Comparison of ENCODE assay signal across 16 mouse cellular contexts in genomic region chr11:96880296-96880695, GRCm38 (mm10). TPM values are rescaled to one million over a fixed set of nuclear protein-coding genes. Genes with fewer than 3 reads are reported as not detected.
DNase-seq lines count a peak whose midpoint lies in the region; ATAC-seq and TF ChIP-seq lines count a peak whose summit lies in the region.
"Had no signal": no experiment of that assay in that cellular context is flagged by ENCODE, and none has a peak within 500 bp of the region (broad histone marks: within the 10 kb centered on the region; RNA-seq: fewer than 3 reads in every experiment).

No protein-coding gene starts in this region.

- H3K27ac ChIP-seq in liver, adult 2 months (replicated peaks; ENCODE audit: insufficient read depth, low read depth, low read length) = peak overlapping the region; percentile 40; the same call in 1 of the 2 replicates
- no peak overlapping the region for H3K27ac ChIP-seq in CH12.LX (ENCODE audit: insufficient read depth, low read depth)
- H3K27ac ChIP-seq in lung, postnatal 0 days (ENCODE audit: low read length) = no peak overlapping the region
- H3K27ac ChIP-seq: heart, embryonic 13.5 days; hindbrain, embryonic 15.5 days; stomach, embryonic 15.5 days had no signal

- H3K9me3 ChIP-seq in CH12.LX (replicated peaks; ENCODE audit: low read length) = no peaks in the 10 kb centered on the region
- H3K9me3 ChIP-seq in lung, postnatal 0 days (ENCODE audit: low read length) = no peaks in the 10 kb centered on the region
- H3K9me3 ChIP-seq: heart, embryonic 13.5 days; hindbrain, embryonic 15.5 days; stomach, embryonic 15.5 days had no signal

- DNase-seq in liver, adult 2 months (ENCODE audit: extremely low read depth, low read depth, low spot score) = peak; percentile 56
- DNase-seq in liver (no peak), CH12.LX (ENCODE audit: extremely low read depth) (no peak), NIH3T3 (ENCODE audit: low read depth) (peak; percentile 19)
- DNase-seq in lung, postnatal 0 days (ENCODE audit: low spot score) = peak; percentile 81
- no peak for DNase-seq in cerebellum, adult 9-10 months
- DNase-seq in thymus, postnatal 25 days = no peak
- DNase-seq in heart, postnatal 4 days = no peak
- DNase-seq: cerebellum, postnatal 25 days; gastrocnemius, postnatal 36 days; kidney, adult 2 months; spleen, adult 18-20 months had no signal

- TF ChIP-seq EP300 in CH12.LX (IDR thresholded peaks at IDR 0.05; ENCODE audit: low read length) = no peak
- TF ChIP-seq EP300 in lung, postnatal 0 days (IDR thresholded peaks at IDR 0.05) = no peak

- H3K27me3 ChIP-seq in liver, adult 2 months (ENCODE audit: control insufficient read depth, insufficient read depth, low read length) = no peaks in the 10 kb centered on the region; the same call in 1 of the 2 replicates
- H3K27me3 ChIP-seq in CH12.LX (replicated peaks) = peaks cover 89% of the 10 kb centered on the region
- peaks cover 8% of the 10 kb centered on the region; the same call in 1 of the 2 replicates for H3K27me3 ChIP-seq in lung, postnatal 0 days (replicated peaks; ENCODE audit: insufficient read depth, low read length)
- H3K27me3 ChIP-seq: hindbrain, embryonic 15.5 days; stomach, embryonic 15.5 days had no signal

- H3K4me1 ChIP-seq in liver, adult 2 months (ENCODE audit: control insufficient read depth, insufficient read depth, low read length) = no peaks in the 10 kb centered on the region
- peaks cover 8 to 26% of the 10 kb centered on the region in 2 experiments; a peak in 3 of 4 replicates for H3K4me1 ChIP-seq in CH12.LX (ENCODE audit: control insufficient read depth in 1 of 2, insufficient read depth in 2 of 2)
- no peaks in the 10 kb centered on the region for H3K4me1 ChIP-seq in lung, postnatal 0 days (ENCODE audit: insufficient read depth, low read depth, low read length)

- peak; percentile 83 for ATAC-seq in lung, postnatal 0 days
- ATAC-seq: activated CD4-positive, CD25-positive, alpha-beta regulatory T cell, adult 4 months had no signal

- no peak overlapping the region for H3K4me2 ChIP-seq in CH12.LX (ENCODE audit: insufficient read depth, low read depth, poor library complexity, severe bottlenecking)
- H3K4me2 ChIP-seq in lung, postnatal 0 days (replicated peaks; ENCODE audit: low read depth, low read length) = no peak overlapping the region
- H3K4me2 ChIP-seq: heart, embryonic 13.5 days; hindbrain, embryonic 15.5 days; stomach, embryonic 15.5 days had no signal

- H3K79me2 ChIP-seq in liver, adult 2 months (ENCODE audit: control insufficient read depth, insufficient read depth, low read length) = no peaks in the 10 kb centered on the region
- H3K79me2 ChIP-seq in CH12.LX (replicated peaks; ENCODE audit: control insufficient read depth, extremely low read depth, insufficient read depth, poor library complexity, severe bottlenecking) = no peaks in the 10 kb centered on the region

- WGBS in liver, adult 2 months = 60% methylated on average over 9 of the region's 9 CpGs
- WGBS in lung, postnatal 0 days = 36% methylated on average over 9 of the region's 9 CpGs

- H3K4me3 ChIP-seq in liver, adult 2 months (ENCODE audit: insufficient read depth, low read depth, low read length) = peak overlapping the region; percentile 39; the same call in 1 of the 2 replicates
- H3K4me3 ChIP-seq in CH12.LX (replicated peaks in 1 of 3; ENCODE audit: low read depth in 2 of 3, low read length in 2 of 3, poor library complexity in 1 of 3) = no peak overlapping the region
- no peak overlapping the region for H3K4me3 ChIP-seq in lung, postnatal 0 days (ENCODE audit: low read depth, low read length)
- H3K4me3 ChIP-seq: heart, embryonic 13.5 days; hindbrain, embryonic 15.5 days; stomach, embryonic 15.5 days had no signal

- H3K9ac ChIP-seq in liver, adult 2 months (ENCODE audit: low read depth, low read length) = peak overlapping the region; percentile 30; the same call in 1 of the 2 replicates
- no peak overlapping the region for H3K9ac ChIP-seq in CH12.LX (ENCODE audit: insufficient read depth, low read depth)
- H3K9ac ChIP-seq in lung, postnatal 0 days (replicated peaks; ENCODE audit: low read depth) = no peak overlapping the region
- H3K9ac ChIP-seq: heart, embryonic 13.5 days; hindbrain, embryonic 15.5 days; stomach, embryonic 15.5 days had no signal

- in situ Hi-C loops in CH12.LX (cut with MboI; ENCODE audit: low pct_ligation_motif_present, low pct_unique_long_range_greater_than_20kb, low sequenced_read_pairs) = no loop called here

- TF ChIP-seq CTCF in liver, adult 2 months (IDR thresholded peaks at IDR 0.05; ENCODE audit: low read depth, low read length) = no peak
- no peak for TF ChIP-seq CTCF in CH12.LX (conservative IDR thresholded peaks at IDR 0.05 in 1 of 2, IDR thresholded peaks at IDR 0.05 in 1 of 2; ENCODE audit: low read depth in 2 of 2, low read length in 2 of 2)
- TF ChIP-seq CTCF in lung, postnatal 0 days (IDR thresholded peaks at IDR 0.05) = no peak

- TF ChIP-seq POLR2A in liver, adult 2 months (IDR thresholded peaks at IDR 0.05; ENCODE audit: extremely low read depth, insufficient read depth, low read length) = no peak
- TF ChIP-seq POLR2A in CH12.LX (IDR thresholded peaks at IDR 0.05; ENCODE audit: low read depth, low read length) = no peak

- dilution Hi-C loops in CH12.LX (cut with MboI; ENCODE audit: extremely low pct_ligation_motif_present, extremely low pct_unique_long_range_greater_than_20kb, low sequenced_read_pairs) = no loop called here

- TF ChIP-seq RAD21 in CH12.LX (IDR thresholded peaks at IDR 0.05; ENCODE audit: low read depth, low read length) = no peak

- no peaks in the 10 kb centered on the region for H3K36me3 ChIP-seq in liver, adult 2 months (ENCODE audit: control insufficient read depth, insufficient read depth, low read length)
- no peaks in the 10 kb centered on the region for H3K36me3 ChIP-seq in CH12.LX (replicated peaks in 1 of 2; ENCODE audit: control insufficient read depth in 1 of 2, insufficient read depth in 1 of 2, low read length in 1 of 2)
- H3K36me3 ChIP-seq in lung, postnatal 0 days (ENCODE audit: insufficient read depth, low read length) = no peaks in the 10 kb centered on the region
- H3K36me3 ChIP-seq: heart, embryonic 13.5 days; hindbrain, embryonic 15.5 days; stomach, embryonic 15.5 days had no signal

TF ChIP-seq in CH12.LX, 34 proteins besides CTCF, POLR2A, EP300 and RAD21:
- no peak for TF ChIP-seq ZNF384 (IDR thresholded peaks at IDR 0.05; ENCODE audit: low read depth, low read length)
- TF ChIP-seq SMC3 (IDR thresholded peaks at IDR 0.05; ENCODE audit: low read depth, low read length) = no peak
- TF ChIP-seq HCFC1 (IDR thresholded peaks at IDR 0.05; ENCODE audit: low read depth, low read length) = no peak
- peak; percentile 63 for TF ChIP-seq BHLHE40 (IDR thresholded peaks at IDR 0.05; ENCODE audit: low read depth, low read length)
- peak; percentile 56 for TF ChIP-seq USF2 (conservative IDR thresholded peaks at IDR 0.05; ENCODE audit: low read depth, low read length)
- TF ChIP-seq KAT2A (IDR thresholded peaks at IDR 0.05; ENCODE audit: insufficient replicate concordance, low read length) = no peak
- peak; percentile 52 for TF ChIP-seq USF1 (IDR thresholded peaks at IDR 0.05; ENCODE audit: low read depth, low read length)
- TF ChIP-seq SIN3A (IDR thresholded peaks at IDR 0.05; ENCODE audit: low read length) = no peak

RNA-seq across cellular contexts. Expression of gene Copz2, which starts 30.6 kb away (rescaled TPM):
- total RNA-seq in liver, adult 2 months (2014; rRNA removed) = 17.2 and 20.7 TPM in 2 replicates
- 43.5 and 48.2 TPM in 2 replicates for polyA plus RNA-seq in liver, adult 2 months (2012; rRNA removed)
- total RNA-seq in CH12.LX (2012; rRNA removed) (1.3 and 4.1 TPM in 2 replicates), CH12.LX (2014; rRNA removed) (0.28 and 0.35 TPM in 2 replicates)
- 0.87 and 0.99 TPM in 2 replicates for polyA plus RNA-seq in CH12.LX (2012; ENCODE audit: insufficient read length, low read depth)
- polyA plus RNA-seq in lung, postnatal 0 days (2015; fragmentation: Nextera tagmentation; extraction: Ambion mirVana) = 105 and 110 TPM in 2 replicates
- 10 to 100 TPM; 51.2 to 52.7 TPM for total RNA-seq in heart, postnatal 4 days (2021)
- polyA plus RNA-seq: activated CD4-positive, CD25-positive, alpha-beta regulatory T cell, adult 4 months had no signal

RNA-seq across cellular contexts. Expression of gene Cdk5rap3, which starts 36.0 kb away (rescaled TPM):
- 44.1 and 52.2 TPM in 2 replicates for total RNA-seq in liver, adult 2 months (2014; rRNA removed)
- 36.6 and 50.5 TPM in 2 replicates for polyA plus RNA-seq in liver, adult 2 months (2012; rRNA removed)
- total RNA-seq in CH12.LX (2012; rRNA removed) (96.3 and 112 TPM in 2 replicates), CH12.LX (2014; rRNA removed) (59.5 and 61.6 TPM in 2 replicates)
- polyA plus RNA-seq in CH12.LX (2012; ENCODE audit: insufficient read length, low read depth) = 70.3 and 80.0 TPM in 2 replicates
- polyA plus RNA-seq in lung, postnatal 0 days (2015; fragmentation: Nextera tagmentation; extraction: Ambion mirVana) = 46.4 and 48.0 TPM in 2 replicates
- total RNA-seq in heart, postnatal 4 days (2021) = 10 to 100 TPM; 34.6 to 35.6 TPM

RNA-seq across cellular contexts. Expression of gene Prr15l, which starts 47.6 kb away (rescaled TPM):
- 0.34 and 0.46 TPM in 2 replicates for total RNA-seq in liver, adult 2 months (2014; rRNA removed)
- polyA plus RNA-seq in liver, adult 2 months (2012; rRNA removed) = 0.60 and 0.64 TPM in 2 replicates
- total RNA-seq in CH12.LX (2012; rRNA removed) (0.08 TPM in 2 replicates), CH12.LX (2014; rRNA removed) (not detected in 2 replicates)
- polyA plus RNA-seq in CH12.LX (2012; ENCODE audit: insufficient read length, low read depth) = 0.19 and 0.31 TPM in 2 replicates
- polyA plus RNA-seq in lung, postnatal 0 days (2015; fragmentation: Nextera tagmentation; extraction: Ambion mirVana) = 126 and 127 TPM in 2 replicates
- under 1 TPM; 0.32 to 0.36 TPM for total RNA-seq in heart, postnatal 4 days (2021)
- total RNA-seq: gastrocnemius, postnatal 36 days had no signal

RNA-seq across cellular contexts. Expression of gene Nfe2l1, which starts 50.5 kb away (rescaled TPM):
- total RNA-seq in liver, adult 2 months (2014; rRNA removed) = 41.3 and 45.0 TPM in 2 replicates
- 106 and 107 TPM in 2 replicates for polyA plus RNA-seq in liver, adult 2 months (2012; rRNA removed)
- 113 and 169 TPM in 2 replicates for total RNA-seq in CH12.LX (2012; rRNA removed)
- 61.1 and 77.7 TPM in 2 replicates for total RNA-seq in CH12.LX (2014; rRNA removed)
- polyA plus RNA-seq in CH12.LX (2012; ENCODE audit: insufficient read length, low read depth) = 145 and 182 TPM in 2 replicates
- 51.8 and 54.5 TPM in 2 replicates for polyA plus RNA-seq in lung, postnatal 0 days (2015; fragmentation: Nextera tagmentation; extraction: Ambion mirVana)
- 100 to 1,000 TPM; 200 to 203 TPM for total RNA-seq in heart, postnatal 4 days (2021)

Comparison
In these comparisons a context has a peak if more than half of its experiments do, and no peak if none do; other contexts are left out.
1. DNase-seq: peak in liver, adult 2 months (single experiment), NIH3T3 (single experiment) and lung, postnatal 0 days (single experiment); none in liver (single experiment), CH12.LX (single experiment), cerebellum, adult 9-10 months (single experiment), thymus, postnatal 25 days (single experiment) and heart, postnatal 4 days (single experiment).